In genomic region chr16:24441338-24441737, GRCm38 (mm10) we compare ENCODE assay signal across 20 mouse cellular contexts. TPM values are rescaled to one million over a fixed set of nuclear protein-coding genes. Genes with fewer than 3 reads are reported as not detected.
DNase-seq lines count a peak whose midpoint lies in the region; ATAC-seq and TF ChIP-seq lines count a peak whose summit lies in the region.
"Had no signal": no experiment of that assay in that cellular context is flagged by ENCODE, and none has a peak within 500 bp of the region (broad histone marks: within the 10 kb centered on the region; RNA-seq: fewer than 3 reads in every experiment).

No protein-coding gene starts in this region.

- H3K27me3 ChIP-seq in heart, embryonic 10.5 days (ENCODE audit: insufficient read depth, poor library complexity, severe bottlenecking): no peaks in the 10 kb centered on the region
- no peaks in the 10 kb centered on the region for H3K27me3 ChIP-seq in kidney, postnatal 0 days (ENCODE audit: insufficient read depth, low read length)
- no peaks in the 10 kb centered on the region for H3K27me3 ChIP-seq in kidney, embryonic 15.5 days
- no peaks in the 10 kb centered on the region for H3K27me3 ChIP-seq in midbrain, embryonic 16.5 days (ENCODE audit: control insufficient read depth, insufficient read depth, low read depth, low read length)
- H3K27me3 ChIP-seq in midbrain, embryonic 14.5 days (ENCODE audit: control insufficient read depth, insufficient read depth, low read length): no peaks in the 10 kb centered on the region
- H3K27me3 ChIP-seq: CH12.LX; embryonic facial prominence, embryonic 13.5 days; heart, embryonic 15.5 days; Patski had no signal

- H3K36me3 ChIP-seq in heart, embryonic 10.5 days: peaks cover 19% of the 10 kb centered on the region
- H3K36me3 ChIP-seq in kidney, postnatal 0 days (ENCODE audit: insufficient read depth, low read length): no peaks in the 10 kb centered on the region
- H3K36me3 ChIP-seq in kidney, embryonic 15.5 days: peaks cover 5% of the 10 kb centered on the region; the same call in 1 of the 2 replicates
- no peaks in the 10 kb centered on the region for H3K36me3 ChIP-seq in midbrain, embryonic 16.5 days (ENCODE audit: control insufficient read depth, insufficient read depth, low read length)
- no peaks in the 10 kb centered on the region for H3K36me3 ChIP-seq in midbrain, embryonic 14.5 days (ENCODE audit: control insufficient read depth, insufficient read depth, low read length)
- H3K36me3 ChIP-seq: hindbrain, embryonic 10.5 days had no signal

- no peak overlapping the region for H3K9ac ChIP-seq in kidney, postnatal 0 days (ENCODE audit: low read depth, low read length)
- no peak overlapping the region for H3K9ac ChIP-seq in kidney, embryonic 15.5 days
- H3K9ac ChIP-seq in midbrain, embryonic 16.5 days (ENCODE audit: low read depth, low read length): no peak overlapping the region
- no peak overlapping the region for H3K9ac ChIP-seq in midbrain, embryonic 14.5 days (replicated peaks; ENCODE audit: low read length)
- H3K9ac ChIP-seq: embryonic facial prominence, embryonic 13.5 days; heart, embryonic 15.5 days; hindbrain, embryonic 14.5 days had no signal

- WGBS in heart, embryonic 10.5 days: 21% methylated on average over 1 of the region's 1 CpGs
- WGBS in kidney, postnatal 0 days: 38% methylated on average over 1 of the region's 1 CpGs
- WGBS in kidney, embryonic 15.5 days: 16% methylated on average over 1 of the region's 1 CpGs
- 14% methylated on average over 1 of the region's 1 CpGs for WGBS in midbrain, embryonic 16.5 days
- 23% methylated on average over 1 of the region's 1 CpGs for WGBS in midbrain, embryonic 14.5 days

- no peak overlapping the region for H3K4me2 ChIP-seq in kidney, postnatal 0 days (ENCODE audit: low read length)
- no peak overlapping the region for H3K4me2 ChIP-seq in kidney, embryonic 15.5 days
- no peak overlapping the region for H3K4me2 ChIP-seq in midbrain, embryonic 16.5 days (ENCODE audit: low read length)
- no peak overlapping the region for H3K4me2 ChIP-seq in midbrain, embryonic 14.5 days (ENCODE audit: low read length)
- H3K4me2 ChIP-seq: embryonic facial prominence, embryonic 13.5 days; heart, embryonic 15.5 days; hindbrain, embryonic 14.5 days had no signal

- no peak for DNase-seq in heart, embryonic 10.5 days (ENCODE audit: low spot score)
- DNase-seq in heart, adult 11 months: no peak
- DNase-seq in kidney, postnatal 0 days (ENCODE audit: low spot score): peak; percentile 63
- no peak for DNase-seq in midbrain, embryonic 14.5 days
- no peak for DNase-seq in right cerebral cortex, adult 18-20 months
- DNase-seq: adrenal gland, postnatal 14 days; cerebellum, adult 18-20 months; cerebellum, adult 9-11 months; cerebellum, postnatal 36 days; gastrocnemius, postnatal 10 days had no signal

- ATAC-seq in kidney, postnatal 0 days (replicated peaks; ENCODE audit: low FRiP score, low read depth): no peak
- no peak for ATAC-seq in kidney, embryonic 15.5 days (replicated peaks; ENCODE audit: low FRiP score)
- peak; percentile 47; the same call in 1 of the 2 replicates for ATAC-seq in midbrain, embryonic 16.5 days
- no peak for ATAC-seq in midbrain, embryonic 14.5 days (ENCODE audit: low FRiP score, low TSS enrichment)
- ATAC-seq: activated CD4-positive, CD25-positive, alpha-beta regulatory T cell, adult 4 months; forebrain, embryonic 16.5 days; Patski had no signal

- TF ChIP-seq CTCF in kidney, postnatal 0 days (IDR thresholded peaks at IDR 0.05; ENCODE audit: low read depth): no peak

- no peak overlapping the region for H3K4me3 ChIP-seq in heart, embryonic 10.5 days
- no peak overlapping the region for H3K4me3 ChIP-seq in kidney, postnatal 0 days (replicated peaks; ENCODE audit: low read depth, low read length)
- no peak overlapping the region for H3K4me3 ChIP-seq in kidney, embryonic 15.5 days (replicated peaks)
- no peak overlapping the region for H3K4me3 ChIP-seq in midbrain, embryonic 16.5 days (ENCODE audit: low read depth, low read length)
- no peak overlapping the region for H3K4me3 ChIP-seq in midbrain, embryonic 14.5 days (replicated peaks; ENCODE audit: low read depth, low read length)
- H3K4me3 ChIP-seq: embryonic facial prominence, embryonic 13.5 days; heart, embryonic 15.5 days; hindbrain, embryonic 10.5 days had no signal

- no peaks in the 10 kb centered on the region for H3K9me3 ChIP-seq in heart, embryonic 10.5 days
- H3K9me3 ChIP-seq in kidney, postnatal 0 days (replicated peaks; ENCODE audit: low read length): no peaks in the 10 kb centered on the region
- H3K9me3 ChIP-seq in kidney, embryonic 15.5 days (replicated peaks): no peaks in the 10 kb centered on the region
- no peaks in the 10 kb centered on the region for H3K9me3 ChIP-seq in midbrain, embryonic 16.5 days (replicated peaks; ENCODE audit: control insufficient read depth, low read length, poor library complexity, severe bottlenecking)
- H3K9me3 ChIP-seq in midbrain, embryonic 14.5 days (ENCODE audit: control insufficient read depth, low read length): no peaks in the 10 kb centered on the region
- H3K9me3 ChIP-seq: embryonic facial prominence, embryonic 13.5 days; heart, embryonic 15.5 days; hindbrain, embryonic 10.5 days had no signal

- peaks cover 81% of the 10 kb centered on the region for H3K4me1 ChIP-seq in heart, embryonic 10.5 days
- peaks cover 34% of the 10 kb centered on the region for H3K4me1 ChIP-seq in kidney, postnatal 0 days (replicated peaks; ENCODE audit: insufficient read depth, low read length)
- H3K4me1 ChIP-seq in kidney, embryonic 15.5 days: peaks cover 76% of the 10 kb centered on the region
- H3K4me1 ChIP-seq in midbrain, embryonic 16.5 days (ENCODE audit: control insufficient read depth, insufficient read depth, low read length): peaks cover 3% of the 10 kb centered on the region; the same call in 1 of the 2 replicates
- H3K4me1 ChIP-seq in midbrain, embryonic 14.5 days (ENCODE audit: control insufficient read depth, insufficient read depth, low read length): 0 out of 2 replicates have a peak, but pooled peaks cover 7% of the 10 kb centered on the region

- H3K27ac ChIP-seq in heart, embryonic 10.5 days: peak overlapping the region; percentile 42; the same call in 1 of the 2 replicates
- no peak overlapping the region for H3K27ac ChIP-seq in kidney, postnatal 0 days
- no peak overlapping the region for H3K27ac ChIP-seq in kidney, embryonic 15.5 days
- no peak overlapping the region for H3K27ac ChIP-seq in midbrain, embryonic 16.5 days (ENCODE audit: low read length)
- no peak overlapping the region for H3K27ac ChIP-seq in midbrain, embryonic 14.5 days (replicated peaks; ENCODE audit: low read depth, low read length)
- H3K27ac ChIP-seq: embryonic facial prominence, embryonic 13.5 days; heart, embryonic 15.5 days; hindbrain, embryonic 10.5 days; hindbrain, embryonic 14.5 days had no signal

RNA-seq across cellular contexts. Expression of gene Lpp, which starts 48.0 kb away (rescaled TPM):
- polyA plus RNA-seq in heart, embryonic 10.5 days (2016; fragmentation: Nextera tagmentation; extraction: Ambion mirVana): 65.1 and 67.2 TPM in 2 replicates
- 32.9 and 39.5 TPM in 2 replicates for polyA plus RNA-seq in kidney, postnatal 0 days (2015; fragmentation: Nextera tagmentation; extraction: Ambion mirVana)
- polyA plus RNA-seq in kidney, embryonic 15.5 days (2015; fragmentation: Nextera tagmentation; extraction: Ambion mirVana): 50.8 and 58.6 TPM in 2 replicates
- 10.3 and 10.7 TPM in 2 replicates for polyA plus RNA-seq in midbrain, embryonic 16.5 days (2015; fragmentation: Nextera tagmentation; extraction: Ambion mirVana)
- 5.8 and 9.6 TPM in 2 replicates for polyA plus RNA-seq in midbrain, embryonic 14.5 days (2014; fragmentation: Nextera tagmentation; extraction: Ambion mirVana)
